Mouse (Mus musculus) heart, postnatal 0 days (tissue): ENCODE results near the gene Dtnbp1. TPM values are rescaled to one million over a fixed set of nuclear protein-coding genes. Genes with fewer than 3 reads are reported as not detected.
A peak's percentile ranks its signal among the peaks of the same experiment; 100 is the strongest.

ENCODE experiments used
- ATAC-seq: fragments of 200-750 bp; cut with Nextera tagmentation; 2 replicates; pipeline ENCODE4 v1.8.0; 2017; ENCODE audit warnings: low read depth, moderate number of reproducible peaks, moderate library complexity; ENCODE audit not compliant: insufficient read depth
- DNase-seq: peaks from one replicate; pipeline ENCODE4 v3.0.0-alpha.2; 2016; ENCODE audit warnings: low spot score
- H3K27ac ChIP-seq: fragments of 300-500 bp; sonication (generic); 2 replicates; pipeline ENCODE4 v1.5.1; 2014; ENCODE audit warnings: low read depth, mild to moderate bottlenecking
- H3K27me3 ChIP-seq: fragments of 300-500 bp; sonication (generic); 2 replicates; pipeline ENCODE4 v1.6.1; 2014; ENCODE audit warnings: low read length, mixed read lengths; ENCODE audit not compliant: control insufficient read depth, insufficient read depth
- H3K36me3 ChIP-seq: fragments of 300-500 bp; sonication (generic); replicated peaks from 2 replicates; pipeline ENCODE4 v1.6.1; 2014; ENCODE audit warnings: low read length, mixed read lengths; ENCODE audit not compliant: control insufficient read depth, insufficient read depth
- H3K4me1 ChIP-seq: fragments of 300-500 bp; sonication (generic); 2 replicates; pipeline ENCODE4 v1.6.1; 2014; ENCODE audit warnings: antibody characterized with exemption; ENCODE audit not compliant: control insufficient read depth, insufficient read depth
- H3K4me2 ChIP-seq: fragments of 300-500 bp; sonication (generic); 2 replicates; pipeline ENCODE4 v1.6.1; 2014; ENCODE audit warnings: low read depth, mild to moderate bottlenecking, low read length, moderate library complexity
- H3K4me3 ChIP-seq: fragments of 300-500 bp; sonication (generic); 2 replicates; pipeline ENCODE4 v1.5.1; 2014; ENCODE audit warnings: low read depth, low read length
- H3K9ac ChIP-seq: fragments of 300-500 bp; sonication (generic); replicated peaks from 2 replicates; pipeline ENCODE4 v1.6.1; 2014; ENCODE audit warnings: low read depth, low read length, mixed read lengths
- H3K9me3 ChIP-seq: fragments of 300-500 bp; sonication (generic); replicated peaks from 2 replicates; pipeline ENCODE4 v1.6.1; 2016; ENCODE audit warnings: low read length; ENCODE audit not compliant: control insufficient read depth
- CTCF ChIP-seq: IDR thresholded peaks from 2 replicates; pipeline ENCODE4 v1.5.1; 2016; ENCODE audit warnings: antibody characterized with exemption, control low read depth, low read depth
- EP300 ChIP-seq: IDR thresholded peaks from 2 replicates; pipeline ENCODE4 v1.6.1; 2016; ENCODE audit warnings: antibody characterized with exemption, low read depth
- whole genome bisulfite sequencing: fragments of 180-500 bp; shearing (Covaris S2); extraction: QIAGEN DNeasy Blood & Tissue Kit; methylation state at CpG from one replicate; pipeline ENCODE4 v1.1.7; 2014; 5-methylcytosine and 5-hydroxymethylcytosine counted together
- polyA plus RNA-seq: library from polyadenylated mRNA; unstranded; fragments of >200 nt; fragmentation: Nextera tagmentation; extraction: Ambion mirVana; gene quantifications from 2 replicates; pipeline ENCODE4 v1.2.1, GENCODE M21; 2015
- total RNA-seq: library from RNA; depleted of rRNA; stranded (reverse); fragments of >200 nt; gene quantifications from 2 replicates; pipeline ENCODE4 v1.2.3, GENCODE M21; 2014; ENCODE audit warnings: low replicate concordance

The Dtnbp1 gene
- total and polyA plus RNA-seq, 2 experiments from 2014 or later = 53.7 to 86.0 TPM

- TF ChIP-seq CTCF (no peak), EP300 (no peak)
- Histone ChIP-seq H3K4me1 (peaks cover 31% of the 10 kb centered on the region; the same call in 1 of the 2 replicates), H3K36me3 (0 out of 2 replicates have a peak, but pooled peaks cover 6% of the 10 kb centered on the region), H3K4me3 (no peak overlapping the region), H3K9me3 (no peaks in the 10 kb centered on the region), H3K27me3 (no peaks in the 10 kb centered on the region), H3K9ac (no peak overlapping the region), H3K27ac (peak overlapping the region; percentile 34; the same call in 1 of the 2 replicates), H3K4me2 (no peak overlapping the region)
- DNase-seq = peak; percentile 38
- ATAC-seq = no peak
- WGBS = 78% methylated on average over 16 of the region's 16 CpGs
These were observed 53.4 kb downstream of the Dtnbp1 start for GRCm38 (mm10) chr13:44948320-44949250.

- TF ChIP-seq CTCF (no peak), EP300 (no peak)
- H3K27ac ChIP-seq = no peak overlapping the region
- H3K27me3 ChIP-seq = no peaks in the 10 kb centered on the region
- no peak for ATAC-seq
- H3K4me2 ChIP-seq = no peak overlapping the region
- WGBS = 32% methylated on average over 8 of the region's 8 CpGs
- H3K9me3 ChIP-seq = no peaks in the 10 kb centered on the region
- no peak overlapping the region for H3K9ac ChIP-seq
- 0 out of 2 replicates have a peak, but pooled peaks cover 6% of the 10 kb centered on the region for H3K36me3 ChIP-seq
- peak; percentile 12 for DNase-seq
- peaks cover 26% of the 10 kb centered on the region; the same call in 1 of the 2 replicates for H3K4me1 ChIP-seq
- H3K4me3 ChIP-seq = no peak overlapping the region
These were observed 54.9 kb downstream of the Dtnbp1 start for GRCm38 (mm10) chr13:44946880-44947635.

- ATAC-seq (no peak), DNase-seq (peak; percentile 4)
- Histone ChIP-seq H3K27ac (no peak overlapping the region), H3K4me3 (no peak overlapping the region), H3K36me3 (0 out of 2 replicates have a peak, but pooled peaks cover 6% of the 10 kb centered on the region), H3K9me3 (no peaks in the 10 kb centered on the region), H3K4me1 (peaks cover 27% of the 10 kb centered on the region), H3K27me3 (no peaks in the 10 kb centered on the region), H3K9ac (no peak overlapping the region), H3K4me2 (no peak overlapping the region)
- 73% methylated on average over 2 of the region's 2 CpGs for WGBS
- TF ChIP-seq EP300 = no peak
- no peak for TF ChIP-seq CTCF
These were observed 58.3 kb downstream of the Dtnbp1 start for GRCm38 (mm10) chr13:44943618-44944017.

GRCm38 (mm10) chr13:44939326-44940035 lies 62.5 kb downstream of the Dtnbp1 start:
- ATAC-seq (no peak), DNase-seq (no peak)
- peaks cover 9% of the 10 kb centered on the region; the same call in 1 of the 2 replicates for H3K4me1 ChIP-seq
- 61% methylated on average over 8 of the region's 8 CpGs for WGBS
- no peak for TF ChIP-seq EP300
- no peak for TF ChIP-seq CTCF
- no peaks in the 10 kb centered on the region for H3K9me3 ChIP-seq
- no peak overlapping the region for H3K4me3 ChIP-seq
- H3K9ac ChIP-seq = no peak overlapping the region
- H3K27ac ChIP-seq = peak overlapping the region; percentile 57
- 0 out of 2 replicates have a peak, but pooled peaks cover 5% of the 10 kb centered on the region for H3K36me3 ChIP-seq
- no peak overlapping the region for H3K4me2 ChIP-seq
- no peaks in the 10 kb centered on the region for H3K27me3 ChIP-seq

GRCm38 (mm10) chr13:44937681-44938080 lies 64.3 kb downstream of the Dtnbp1 start:
- Histone ChIP-seq H3K27me3 (no peaks in the 10 kb centered on the region), H3K4me2 (no peak overlapping the region), H3K9me3 (no peaks in the 10 kb centered on the region), H3K36me3 (no peaks in the 10 kb centered on the region), H3K4me1 (peaks cover 13% of the 10 kb centered on the region), H3K9ac (no peak overlapping the region), H3K27ac (no peak overlapping the region), H3K4me3 (no peak overlapping the region)
- TF ChIP-seq CTCF = no peak
- no peak for TF ChIP-seq EP300
- 82% methylated on average over 3 of the region's 3 CpGs for WGBS
- ATAC-seq = no peak
- DNase-seq = no peak
